Mouse (Mus musculus) CD4-positive, CD25-positive, alpha-beta regulatory T cell, adult 2 months (primary cell): ENCODE measurements around the gene Rmnd1.
"Not testable (repeated sequence)": the region's sequence is repeated elsewhere in the genome, so short reads cannot be mapped to it uniquely, and the experiment has no call there.

ENCODE experiments used
- DNase-seq: peaks from one replicate; pipeline ENCODE4 v3.0.0-alpha.2; 2012; ENCODE audit warnings: low read depth, low spot score

Rmnd1 gene

DNA sequence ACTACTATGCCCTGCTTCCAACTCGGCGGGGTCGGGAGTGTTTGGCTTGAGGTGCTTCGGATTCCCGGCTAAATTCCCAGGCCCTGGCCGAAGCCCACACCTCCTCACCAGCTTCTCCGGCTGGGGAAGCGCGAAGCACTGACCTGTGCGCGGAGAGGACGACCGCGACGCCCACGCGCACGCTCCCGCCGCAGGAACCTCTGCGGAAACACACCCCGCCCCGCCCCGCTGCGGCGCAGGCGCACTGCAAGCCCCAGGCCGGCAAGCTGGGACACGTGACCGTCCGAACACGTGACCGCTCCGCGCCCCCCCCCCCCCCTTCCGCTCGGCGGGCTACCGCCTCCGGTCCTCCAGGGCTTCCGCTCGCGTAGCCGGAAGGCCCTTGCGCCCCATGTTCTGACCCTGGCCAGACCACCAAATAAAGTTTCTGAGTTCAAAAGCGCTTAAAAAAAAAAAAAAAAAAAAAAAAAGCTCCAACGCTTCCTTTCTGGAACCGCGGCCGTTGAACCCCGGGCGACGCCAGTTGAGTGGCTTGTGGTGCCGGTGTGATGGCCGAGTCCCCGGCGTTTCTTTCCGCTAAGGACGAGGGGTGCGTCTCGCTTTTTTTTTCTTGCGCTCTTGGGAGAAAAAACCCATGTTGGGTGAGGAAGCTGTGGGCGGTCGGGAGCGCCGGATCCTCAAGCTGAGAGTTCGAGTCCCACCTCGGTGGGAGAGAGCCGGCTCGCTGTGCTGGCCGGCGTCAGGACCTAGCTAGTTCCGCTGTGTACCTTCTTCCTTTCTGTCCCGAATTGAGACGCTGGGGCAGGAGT is at the start of gene Rmnd1, which contains the start of gene Armt1:
Gene Rmnd1, minus strand, starts transcription at position 266 of the 809 bp plus-strand sequence.
Gene Armt1, plus strand, starts transcription at position 345 of the 809 bp plus-strand sequence.
- peak; percentile 97 for DNase-seq

DNA sequence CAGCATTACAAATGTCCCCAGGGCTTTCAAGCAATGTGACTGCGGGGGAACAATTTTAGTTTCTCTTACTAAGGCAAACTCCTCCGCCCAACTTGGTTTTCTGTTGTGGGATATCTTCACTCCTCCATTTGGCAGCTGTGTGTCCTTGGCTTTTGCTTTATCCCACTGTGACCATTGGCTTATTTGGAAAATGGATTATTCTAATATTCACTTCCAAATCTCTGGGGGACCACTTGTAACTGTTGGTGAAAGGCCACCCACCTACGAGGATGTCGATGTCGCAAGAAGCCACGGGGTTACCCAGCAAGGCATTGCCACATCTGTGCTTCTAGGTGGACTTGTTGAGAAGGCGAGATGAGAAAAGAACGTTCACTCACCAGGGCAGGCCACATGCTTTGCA is 49.5 kb upstream of the Rmnd1 start:
- DNase-seq, result no peak

DNA sequence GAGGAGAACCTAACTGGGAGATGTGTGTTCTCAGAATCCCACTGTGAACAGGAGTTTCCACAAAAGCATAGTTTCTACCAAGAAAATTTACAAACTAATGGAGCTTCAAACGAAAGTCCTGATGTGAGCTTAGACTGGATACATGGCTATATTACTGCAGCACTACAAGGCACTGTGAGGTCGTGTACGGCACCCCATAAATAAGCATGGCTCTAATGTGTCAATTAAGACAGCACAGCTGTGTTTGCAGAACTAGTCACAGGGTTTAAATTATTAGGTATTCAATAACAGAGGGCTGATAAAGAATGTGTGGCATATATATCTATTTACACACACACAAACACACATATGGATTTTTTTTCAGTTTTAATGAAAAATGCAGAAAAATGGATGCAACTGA is 48.7 kb upstream of the Rmnd1 start:
- DNase-seq, result no peak

DNA sequence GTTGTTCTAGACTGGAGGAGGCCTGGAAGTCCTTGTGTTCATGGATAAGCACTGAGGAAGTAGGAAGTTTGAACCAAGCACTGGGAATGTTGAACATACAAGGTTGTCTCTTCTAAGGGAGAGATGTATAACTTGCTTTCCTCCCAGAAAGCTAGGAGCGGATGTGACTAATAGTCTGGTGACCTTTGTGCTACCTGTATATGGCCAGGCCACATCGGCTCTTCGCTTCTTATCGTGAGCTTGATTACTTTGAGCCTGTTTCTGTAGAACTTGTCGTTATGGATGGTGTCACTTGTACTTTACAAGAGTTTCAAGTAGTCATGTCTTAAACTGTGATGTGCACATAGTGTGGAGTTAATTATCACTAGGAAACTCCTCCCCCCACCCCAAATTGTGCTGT is 44.4 kb upstream of the Rmnd1 start:
- DNase-seq, result no peak

GRCm38 (mm10) chr10:4475431-4475830 is 43.2 kb upstream of the Rmnd1 start:
- no peak for DNase-seq

DNA sequence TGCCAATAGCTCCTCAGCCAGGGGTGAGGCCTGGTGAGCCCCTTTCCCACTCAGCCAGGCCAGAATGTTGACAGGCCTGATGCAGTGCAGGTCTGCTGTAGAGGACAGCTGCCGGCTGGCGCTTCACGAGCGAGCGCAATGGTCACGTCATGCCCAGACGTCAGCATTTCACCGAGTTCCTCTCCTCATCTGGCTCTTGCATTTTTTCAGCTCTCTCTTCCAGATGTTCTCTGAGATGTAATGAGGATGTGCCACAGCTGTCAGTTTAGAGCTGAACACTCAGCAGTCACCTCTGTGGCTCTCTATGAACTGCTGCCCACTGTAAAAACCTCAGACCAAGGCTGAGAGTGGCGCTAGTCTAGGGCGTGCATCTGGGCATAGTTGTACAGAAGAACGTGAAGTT is 41.4 kb upstream of the Rmnd1 start:
- no peak for DNase-seq

GRCm38 (mm10) chr10:4469406-4469805 is 37.2 kb upstream of the Rmnd1 start:
- DNase-seq, result no peak

DNA sequence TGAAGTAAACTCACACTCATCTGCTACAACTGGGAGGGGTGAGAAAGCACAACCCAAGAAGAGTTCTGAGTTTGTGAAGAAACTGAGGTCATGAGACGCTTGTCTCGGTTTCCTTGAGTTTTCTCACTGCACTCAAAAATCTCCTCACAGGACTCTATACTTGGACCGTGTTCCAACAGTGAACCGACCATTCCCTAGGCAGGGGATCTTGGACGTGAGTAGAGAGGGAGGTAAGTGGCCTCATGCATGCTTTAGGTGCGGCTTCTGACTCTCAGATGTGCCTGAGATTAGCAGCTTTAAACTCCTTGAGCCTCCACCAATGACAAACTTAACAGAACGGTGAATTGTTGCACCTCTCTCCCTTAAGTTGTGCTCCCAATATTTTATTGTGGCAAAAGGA is 33.6 kb upstream of the Rmnd1 start:
- DNase-seq, result no peak

GRCm38 (mm10) chr10:4460201-4460600 is 28.0 kb upstream of the Rmnd1 start:
- no peak for DNase-seq

DNA sequence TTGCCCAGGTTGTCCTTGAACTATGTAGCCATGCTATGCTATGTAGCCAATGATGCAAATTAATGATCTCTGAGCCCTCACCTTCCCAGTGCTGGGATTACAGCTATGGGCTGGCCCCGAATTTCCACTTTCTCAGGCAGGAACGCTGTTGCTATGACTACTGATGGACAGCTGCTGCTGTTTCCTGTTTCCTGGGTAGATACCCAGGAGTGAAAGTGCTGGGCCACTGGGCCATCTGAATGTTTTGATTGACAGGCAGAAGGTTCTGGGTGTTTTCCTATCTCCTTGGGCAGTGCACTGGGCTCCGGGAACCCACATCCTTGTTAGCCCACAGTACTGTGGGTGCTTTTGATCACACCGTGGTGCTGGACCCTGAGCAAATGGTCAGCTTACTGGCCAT is 24.2 kb upstream of the Rmnd1 start:
- DNase-seq, result no peak

- no peak for DNase-seq
These were observed 3.2 kb upstream of the Rmnd1 start for GRCm38 (mm10) chr10:4435416-4435815.

DNA sequence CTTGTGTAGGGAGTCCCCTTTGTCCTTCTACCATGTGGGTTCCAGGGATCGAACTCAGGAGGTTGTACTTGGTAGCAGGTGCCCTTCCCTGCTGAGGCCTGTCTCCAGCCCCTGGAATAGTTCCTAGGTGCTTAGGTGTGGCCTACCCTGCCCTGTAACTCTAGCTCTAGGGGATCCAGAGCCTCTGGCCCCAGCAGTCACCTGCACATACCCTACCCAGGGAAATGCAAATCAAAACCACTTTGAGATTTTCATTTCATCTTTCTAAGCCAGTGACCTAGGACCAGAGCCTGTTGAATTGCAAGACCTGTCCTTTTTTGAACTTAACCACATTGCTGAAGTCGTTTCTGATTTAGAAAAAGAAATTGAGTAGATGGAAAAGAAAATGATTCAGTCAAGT is 1.7 kb upstream of the Rmnd1 start:
- DNase-seq, result not testable (repeated sequence)

DNA sequence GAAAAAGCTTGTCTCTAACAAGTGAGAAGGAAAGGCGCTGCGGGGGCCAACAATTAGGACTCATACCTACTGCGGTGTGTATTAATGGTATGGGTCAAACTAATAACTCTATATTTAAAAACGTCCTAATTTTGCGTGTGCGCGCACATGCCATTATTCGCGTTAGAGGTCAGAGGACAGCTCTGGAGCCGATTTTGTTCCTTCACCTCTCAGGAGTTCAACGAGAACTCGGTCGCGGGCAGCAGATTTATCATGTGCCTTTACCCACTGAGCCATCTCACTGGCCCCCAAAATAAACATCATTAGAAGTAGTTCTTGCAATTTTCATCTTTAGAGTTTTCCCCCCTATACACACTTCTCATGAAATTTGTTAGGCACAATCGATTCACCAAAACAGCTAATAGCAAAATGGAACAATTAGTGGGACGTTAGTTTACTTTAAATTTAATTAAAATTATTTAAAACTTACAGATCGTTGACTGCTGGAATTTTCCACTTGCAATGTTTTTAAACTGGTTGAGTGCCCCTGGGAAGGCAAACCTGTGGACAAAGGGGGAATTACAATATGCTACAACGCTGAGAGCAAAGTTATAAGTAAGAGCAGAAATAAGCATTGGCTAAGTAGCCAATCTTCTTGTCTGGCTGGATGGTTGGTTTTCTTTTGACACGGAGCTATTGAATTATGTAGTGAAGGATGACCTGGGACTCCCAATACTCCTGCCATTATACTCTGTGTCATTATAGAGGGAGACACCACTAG is 988 bp upstream of the Rmnd1 start:
- peak; percentile 53 for DNase-seq

GRCm38 (mm10) chr10:4431746-4432122 is 454 bp downstream of the Rmnd1 start:
- DNase-seq, result no peak

- DNase-seq, result no peak
These were observed 1.4 kb downstream of the Rmnd1 start for GRCm38 (mm10) chr10:4430826-4431225.

DNA sequence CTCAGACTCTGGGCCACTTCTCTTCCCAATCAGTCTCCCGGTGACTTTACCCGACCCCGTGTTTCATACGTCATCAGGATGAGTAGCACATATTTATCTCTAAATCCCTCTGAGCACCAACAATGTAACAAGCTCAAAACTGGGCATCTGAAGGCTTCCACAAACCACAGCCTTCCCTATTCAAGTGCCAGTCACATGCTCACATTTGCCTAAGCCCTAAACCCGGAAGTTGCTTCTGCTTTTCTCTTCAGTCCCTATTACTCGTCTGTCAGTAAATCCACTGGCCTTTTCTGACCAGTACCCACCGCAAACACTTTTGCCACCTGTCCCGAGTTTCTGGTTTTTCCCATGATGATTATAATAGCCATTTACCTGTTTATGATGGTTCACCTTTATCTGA is 1.8 kb downstream of the Rmnd1 start:
- DNase-seq, result no peak

DNA sequence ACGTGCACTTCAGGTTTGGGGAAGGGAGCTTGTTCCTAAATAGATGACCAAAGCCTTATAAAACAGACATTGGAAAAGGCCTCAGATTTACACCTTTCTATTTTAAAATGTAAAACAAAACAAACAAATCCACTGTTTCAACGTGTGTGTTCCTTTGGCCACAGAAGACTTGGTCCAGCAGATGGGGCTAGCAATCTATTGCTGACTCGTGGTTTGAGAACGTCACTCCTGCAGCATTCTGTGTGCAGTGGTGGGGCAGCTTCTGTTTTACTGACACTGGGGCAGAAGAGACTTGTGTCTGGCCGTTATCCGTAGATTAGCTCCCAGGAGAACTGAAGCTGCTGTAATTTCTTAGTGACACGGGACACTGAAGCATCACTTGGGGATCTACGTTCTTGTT is 6.9 kb downstream of the Rmnd1 start:
- DNase-seq, result no peak

DNA sequence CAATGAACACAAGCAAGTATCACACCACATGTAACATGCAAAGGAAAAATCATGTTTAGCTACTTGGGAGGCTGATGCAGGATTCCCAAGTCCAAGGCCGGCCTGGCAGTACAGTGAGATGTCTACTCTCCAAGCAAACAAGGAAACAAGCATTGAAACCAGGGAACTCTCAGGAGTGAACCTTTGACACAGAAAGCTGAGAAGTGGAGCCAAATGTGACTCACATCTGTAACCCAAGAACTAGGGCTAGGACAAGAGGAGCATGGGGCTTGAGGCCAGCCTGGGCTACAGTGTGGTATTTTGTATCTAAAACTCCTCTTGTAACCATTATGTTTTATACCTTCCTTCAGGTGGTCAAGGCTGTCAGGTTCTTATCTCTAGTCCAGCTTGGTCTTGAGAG is 25.0 kb downstream of the Rmnd1 start:
- DNase-seq, result no peak

- DNase-seq, result no peak
These were observed 26.7 kb downstream of the Rmnd1 start for GRCm38 (mm10) chr10:4405511-4405910.

DNA sequence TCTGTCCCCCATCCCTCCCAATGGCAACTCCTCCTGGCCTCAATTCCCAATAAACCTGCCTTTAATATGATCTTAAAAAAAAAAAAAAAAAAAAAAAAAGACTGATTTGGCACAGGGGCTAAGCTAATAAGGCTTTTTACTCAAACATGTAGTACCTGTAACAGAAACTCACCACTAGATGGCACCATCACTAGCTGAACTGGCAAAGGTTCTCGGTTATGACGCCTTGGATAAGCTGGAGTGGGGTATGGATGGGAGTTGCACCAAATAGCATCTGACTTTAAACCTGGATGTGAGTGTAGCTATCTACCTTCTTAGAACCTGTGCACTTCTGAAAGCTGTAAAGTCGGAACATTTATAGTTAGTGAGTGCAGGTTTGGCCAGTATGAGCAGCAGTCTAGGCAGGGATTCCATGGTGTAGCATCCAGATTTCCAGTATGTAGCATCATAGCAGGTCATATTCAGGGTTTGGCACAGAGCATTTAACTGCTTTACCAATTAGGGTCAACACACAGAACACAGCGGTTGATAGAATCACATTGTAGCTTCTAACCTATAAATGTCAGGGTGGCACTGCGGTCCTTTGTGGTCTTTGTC is 27.2 kb downstream of the Rmnd1 start:
- peak; percentile 79 for DNase-seq

DNA sequence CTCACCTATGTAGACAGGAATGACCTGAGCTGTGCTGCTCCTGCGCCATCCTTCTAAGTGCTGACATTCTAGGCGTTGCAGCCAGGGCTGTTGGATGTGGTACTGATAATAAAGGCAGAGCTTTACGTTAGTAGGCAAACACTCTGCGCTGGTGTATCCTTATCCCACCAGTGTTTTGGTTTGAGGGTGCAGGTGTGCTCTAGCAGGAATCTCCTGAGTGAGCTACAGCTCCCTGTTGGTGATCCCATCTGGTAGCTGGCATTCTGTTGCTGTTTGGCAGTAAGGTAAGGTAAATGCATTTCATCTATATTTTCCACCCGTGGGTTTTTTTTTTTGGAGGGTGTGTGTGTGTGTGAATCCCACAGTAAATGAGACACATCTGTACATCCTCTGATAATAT is 34.1 kb downstream of the Rmnd1 start:
- no peak for DNase-seq

DNA sequence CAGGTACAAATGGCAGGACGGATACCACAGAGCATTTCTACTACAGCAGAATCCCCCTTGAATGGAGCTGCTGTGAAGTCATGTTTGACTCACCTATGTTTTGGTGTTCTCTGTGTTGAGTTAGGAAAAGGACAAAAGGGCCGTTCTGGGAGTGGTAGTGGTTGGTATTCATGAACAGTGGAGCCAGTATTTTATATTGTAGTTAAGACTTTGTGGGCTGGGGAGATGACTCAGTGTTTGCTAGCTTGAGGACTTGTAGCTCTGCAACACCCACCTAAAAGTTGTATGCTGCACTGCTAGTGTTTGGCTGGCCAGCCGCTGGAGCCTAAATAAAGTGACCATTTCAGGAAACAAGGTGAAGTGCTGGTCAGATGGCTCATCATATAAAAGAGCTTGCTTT is 36.9 kb downstream of the Rmnd1 start:
- DNase-seq, result no peak

GRCm38 (mm10) chr10:4391851-4392250 is 40.3 kb downstream of the Rmnd1 start:
- DNase-seq, result peak; percentile 72
